Mouse (Mus musculus): ENCODE measurements around the gene Olfr15.
"Not testable (repeated sequence)": the region's sequence is repeated elsewhere in the genome, so short reads cannot be mapped to it uniquely, and the experiment has no call there.

DNA sequence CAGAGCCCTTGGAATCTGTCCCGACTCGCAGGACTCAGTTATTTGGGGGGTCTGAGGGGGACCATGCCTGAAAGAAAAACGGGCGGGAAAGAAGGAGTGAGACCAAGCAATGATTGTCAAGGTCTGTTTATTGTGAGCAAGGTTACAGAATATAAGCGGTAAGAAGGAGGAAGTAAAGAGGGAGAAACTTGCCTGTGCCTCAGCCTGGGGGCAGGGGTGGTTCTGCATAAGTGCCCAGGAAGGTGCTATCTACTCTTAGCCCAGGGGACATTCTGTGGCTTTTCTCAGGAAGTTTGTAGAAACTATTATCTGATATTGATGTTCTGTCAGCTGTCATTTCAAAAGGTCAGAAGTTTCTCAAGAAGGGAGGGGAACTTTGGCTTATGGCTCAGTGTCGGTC, 16.0 kb upstream of the Olfr15 start:
- TF ChIP-seq CTCF (IDR thresholded peaks at IDR 0.05; ENCODE audit: low read depth); EP300 (optimal IDR thresholded peaks at IDR 0.05): not testable (repeated sequence)

Measured in stomach, postnatal 0 days (tissue).